Mouse (Mus musculus) 416B (cell line): ENCODE measurements around the gene Polr3b.

Experiments used
- DNase-seq: peaks from one replicate; pipeline ENCODE4 v3.0.0; 2011; ENCODE audit warnings: low read depth

Gene Polr3b

GRCm38 (mm10) chr10:84768766-84769165 is 146.7 kb downstream of the Polr3b start:
- DNase-seq = no peak

GRCm38 (mm10) chr10:84772380-84773130 is 150.5 kb downstream of the Polr3b start:
- peak; percentile 7 for DNase-seq

- no peak for DNase-seq
These were observed 151.8 kb downstream of the Polr3b start for GRCm38 (mm10) chr10:84773889-84774288.

- peak; percentile 99 for DNase-seq
These were observed 152.5 kb downstream of the Polr3b start for GRCm38 (mm10) chr10:84774573-84774972.
